Mouse (Mus musculus) midbrain, embryonic 12.5 days (tissue): Measurements from ENCODE around the gene Ap1g1. TPM values are rescaled to one million over a fixed set of nuclear protein-coding genes. Genes with fewer than 3 reads are reported as not detected.

ENCODE experiments used
- ATAC-seq: fragments of 200-750 bp; cut with Nextera tagmentation; 2 replicates; pipeline ENCODE4 v1.8.0; 2017; ENCODE audit warnings: low read depth, moderate TSS enrichment, moderate library complexity; ENCODE audit not compliant: low FRiP score
- H3K27ac ChIP-seq: fragments of 300-500 bp; sonication (generic); replicated peaks from 2 replicates; pipeline ENCODE4 v1.5.1; 2016; ENCODE audit warnings: mild to moderate bottlenecking
- H3K27me3 ChIP-seq: fragments of 300-500 bp; sonication (generic); 2 replicates; pipeline ENCODE4 v1.6.1; 2016; ENCODE audit warnings: mild to moderate bottlenecking
- H3K36me3 ChIP-seq: fragments of 300-500 bp; sonication (generic); 2 replicates; pipeline ENCODE4 v1.6.1; 2016
- H3K4me1 ChIP-seq: fragments of 300-500 bp; sonication (generic); 2 replicates; pipeline ENCODE4 v1.6.1; 2016
- H3K4me2 ChIP-seq: fragments of 300-500 bp; sonication (generic); replicated peaks from 2 replicates; pipeline ENCODE4 v1.6.1; 2016; ENCODE audit warnings: mild to moderate bottlenecking, moderate library complexity
- H3K4me3 ChIP-seq: fragments of 300-500 bp; sonication (generic); 2 replicates; pipeline ENCODE4 v1.5.1; 2016; ENCODE audit warnings: mild to moderate bottlenecking
- H3K9ac ChIP-seq: fragments of 300-500 bp; sonication (generic); replicated peaks from 2 replicates; pipeline ENCODE4 v1.6.1; 2016; ENCODE audit warnings: mild to moderate bottlenecking, moderate library complexity
- H3K9me3 ChIP-seq: fragments of 300-500 bp; sonication (generic); 2 replicates; pipeline ENCODE4 v1.6.1; 2016; ENCODE audit warnings: mild to moderate bottlenecking
- WGBS: fragments of 180-500 bp; shearing (Covaris S2); methylation state at CpG from one replicate; pipeline ENCODE4 v1.1.7; 2016; 5-methylcytosine and 5-hydroxymethylcytosine counted together
- polyA plus RNA-seq: library from polyadenylated mRNA; unstranded; fragments of >200 nt; fragmentation: Nextera tagmentation; extraction: Ambion mirVana; gene quantifications from 2 replicates; pipeline ENCODE4 v1.2.1, GENCODE M21; 2016

Ap1g1 gene
- polyA plus RNA-seq, 1 experiment from 2014 or later = 67.1 TPM

- 55% methylated on average over 1 of the region's 1 CpGs for WGBS
- H3K4me1 ChIP-seq = no peaks in the 10 kb centered on the region
- no peak for ATAC-seq
- H3K36me3 ChIP-seq = no peaks in the 10 kb centered on the region
- no peak overlapping the region for H3K4me3 ChIP-seq
- no peak overlapping the region for H3K9ac ChIP-seq
- no peaks in the 10 kb centered on the region for H3K9me3 ChIP-seq
- no peak overlapping the region for H3K4me2 ChIP-seq
- no peak overlapping the region for H3K27ac ChIP-seq
- H3K27me3 ChIP-seq = no peaks in the 10 kb centered on the region
Measured at GRCm38 (mm10) chr8:109795166-109795565, 16.8 kb downstream of the Ap1g1 start.

GRCm38 (mm10) chr8:109798721-109799120, 20.4 kb downstream of the Ap1g1 start:
- Histone ChIP-seq H3K4me2 (no peak overlapping the region), H3K27ac (no peak overlapping the region), H3K4me3 (no peak overlapping the region), H3K27me3 (no peaks in the 10 kb centered on the region), H3K36me3 (peaks cover 5% of the 10 kb centered on the region), H3K9me3 (no peaks in the 10 kb centered on the region), H3K9ac (no peak overlapping the region), H3K4me1 (no peaks in the 10 kb centered on the region)
- no peak for ATAC-seq

- Histone ChIP-seq H3K4me1 (no peaks in the 10 kb centered on the region), H3K36me3 (peaks cover 9% of the 10 kb centered on the region), H3K27ac (no peak overlapping the region), H3K4me3 (no peak overlapping the region), H3K27me3 (no peaks in the 10 kb centered on the region), H3K4me2 (no peak overlapping the region), H3K9ac (no peak overlapping the region), H3K9me3 (no peaks in the 10 kb centered on the region)
- 75% methylated on average over 4 of the region's 4 CpGs for WGBS
- no peak for ATAC-seq
Measured at GRCm38 (mm10) chr8:109799245-109799644, 20.9 kb downstream of the Ap1g1 start.

GRCm38 (mm10) chr8:109800325-109800724, 22.0 kb downstream of the Ap1g1 start:
- no peak for ATAC-seq

GRCm38 (mm10) chr8:109803211-109803610, 24.9 kb downstream of the Ap1g1 start:
- H3K9ac ChIP-seq = no peak overlapping the region
- no peak for ATAC-seq
- WGBS = 99% methylated on average over 3 of the region's 3 CpGs

More at GRCm38 (mm10) chr8:109800325-109800724, 22.0 kb downstream of the Ap1g1 start:
- Histone ChIP-seq H3K9me3 (no peaks in the 10 kb centered on the region), H3K4me2 (no peak overlapping the region), H3K27ac (no peak overlapping the region), H3K4me3 (no peak overlapping the region), H3K4me1 (no peaks in the 10 kb centered on the region), H3K36me3 (peaks cover 14% of the 10 kb centered on the region), H3K27me3 (no peaks in the 10 kb centered on the region), H3K9ac (no peak overlapping the region)
- WGBS = 83% methylated on average over 2 of the region's 2 CpGs

GRCm38 (mm10) chr8:109803801-109804200, 25.4 kb downstream of the Ap1g1 start:
- H3K4me3 ChIP-seq = no peak overlapping the region
- 95% methylated on average over 3 of the region's 3 CpGs for WGBS
- ATAC-seq = no peak
- H3K4me1 ChIP-seq = no peaks in the 10 kb centered on the region
- no peak overlapping the region for H3K4me2 ChIP-seq
- H3K27me3 ChIP-seq = no peaks in the 10 kb centered on the region
- H3K36me3 ChIP-seq = peaks cover 16% of the 10 kb centered on the region
- H3K9me3 ChIP-seq = no peaks in the 10 kb centered on the region
- no peak overlapping the region for H3K9ac ChIP-seq
- no peak overlapping the region for H3K27ac ChIP-seq

More at GRCm38 (mm10) chr8:109803211-109803610, 24.9 kb downstream of the Ap1g1 start:
- Histone ChIP-seq H3K4me3 (no peak overlapping the region), H3K36me3 (peaks cover 16% of the 10 kb centered on the region), H3K9me3 (no peaks in the 10 kb centered on the region), H3K4me2 (no peak overlapping the region), H3K27ac (no peak overlapping the region), H3K27me3 (no peaks in the 10 kb centered on the region), H3K4me1 (no peaks in the 10 kb centered on the region)

GRCm38 (mm10) chr8:109806522-109806921, 28.2 kb downstream of the Ap1g1 start:
- no peak for ATAC-seq
- WGBS = 84% methylated on average over 3 of the region's 3 CpGs
- peaks cover 16% of the 10 kb centered on the region for H3K36me3 ChIP-seq

GRCm38 (mm10) chr8:109807401-109808119, 29.2 kb downstream of the Ap1g1 start:
- H3K9me3 ChIP-seq = no peaks in the 10 kb centered on the region
- H3K4me2 ChIP-seq = no peak overlapping the region
- H3K4me1 ChIP-seq = no peaks in the 10 kb centered on the region
- H3K27ac ChIP-seq = no peak overlapping the region
- ATAC-seq = no peak
- H3K9ac ChIP-seq = no peak overlapping the region
- 90% methylated on average over 7 of the region's 7 CpGs for WGBS
- H3K4me3 ChIP-seq = no peak overlapping the region
- H3K27me3 ChIP-seq = no peaks in the 10 kb centered on the region
- peaks cover 16% of the 10 kb centered on the region for H3K36me3 ChIP-seq

More at GRCm38 (mm10) chr8:109806522-109806921, 28.2 kb downstream of the Ap1g1 start:
- Histone ChIP-seq H3K9ac (no peak overlapping the region), H3K27me3 (no peaks in the 10 kb centered on the region), H3K4me1 (no peaks in the 10 kb centered on the region), H3K4me2 (no peak overlapping the region), H3K27ac (no peak overlapping the region), H3K9me3 (no peaks in the 10 kb centered on the region), H3K4me3 (no peak overlapping the region)

GRCm38 (mm10) chr8:109808120-109808447, 29.7 kb downstream of the Ap1g1 start:
- no peaks in the 10 kb centered on the region for H3K9me3 ChIP-seq
- no peak overlapping the region for H3K9ac ChIP-seq
- no peak overlapping the region for H3K4me2 ChIP-seq
- no peak overlapping the region for H3K27ac ChIP-seq
- no peaks in the 10 kb centered on the region for H3K27me3 ChIP-seq
- peaks cover 12% of the 10 kb centered on the region for H3K36me3 ChIP-seq
- H3K4me3 ChIP-seq = no peak overlapping the region
- H3K4me1 ChIP-seq = no peaks in the 10 kb centered on the region
- no peak for ATAC-seq

GRCm38 (mm10) chr8:109810434-109810833, 32.1 kb downstream of the Ap1g1 start:
- Histone ChIP-seq H3K4me2 (no peak overlapping the region), H3K4me3 (no peak overlapping the region), H3K27me3 (no peaks in the 10 kb centered on the region), H3K27ac (no peak overlapping the region), H3K4me1 (no peaks in the 10 kb centered on the region), H3K9ac (no peak overlapping the region), H3K9me3 (no peaks in the 10 kb centered on the region), H3K36me3 (peaks cover 3% of the 10 kb centered on the region; the same call in 1 of the 2 replicates)
- ATAC-seq = no peak
- 82% methylated on average over 3 of the region's 3 CpGs for WGBS

GRCm38 (mm10) chr8:109815268-109815667, 36.9 kb downstream of the Ap1g1 start:
- H3K27ac ChIP-seq = no peak overlapping the region
- H3K4me3 ChIP-seq = no peak overlapping the region
- H3K27me3 ChIP-seq = no peaks in the 10 kb centered on the region
- H3K4me2 ChIP-seq = no peak overlapping the region
- ATAC-seq = no peak
- WGBS = 95% methylated on average over 2 of the region's 2 CpGs
- H3K4me1 ChIP-seq = no peaks in the 10 kb centered on the region
- no peak overlapping the region for H3K9ac ChIP-seq
- H3K36me3 ChIP-seq = no peaks in the 10 kb centered on the region
- no peaks in the 10 kb centered on the region for H3K9me3 ChIP-seq

GRCm38 (mm10) chr8:109817933-109818332, 39.6 kb downstream of the Ap1g1 start:
- Histone ChIP-seq H3K4me2 (no peak overlapping the region), H3K4me1 (no peaks in the 10 kb centered on the region), H3K9ac (no peak overlapping the region), H3K27me3 (no peaks in the 10 kb centered on the region), H3K9me3 (no peaks in the 10 kb centered on the region), H3K27ac (no peak overlapping the region), H3K36me3 (no peaks in the 10 kb centered on the region), H3K4me3 (no peak overlapping the region)
- WGBS = 77% methylated on average over 1 of the region's 1 CpGs
- ATAC-seq = no peak

- Histone ChIP-seq H3K4me3 (no peak overlapping the region), H3K27me3 (no peaks in the 10 kb centered on the region), H3K36me3 (peaks cover 9% of the 10 kb centered on the region; the same call in 1 of the 2 replicates), H3K9me3 (no peaks in the 10 kb centered on the region), H3K27ac (no peak overlapping the region), H3K9ac (no peak overlapping the region), H3K4me2 (no peak overlapping the region), H3K4me1 (no peaks in the 10 kb centered on the region)
- no peak for ATAC-seq
- 91% methylated on average over 2 of the region's 2 CpGs for WGBS
Measured at GRCm38 (mm10) chr8:109823561-109823960, 45.2 kb downstream of the Ap1g1 start.
